Mouse (Mus musculus) embryonic facial prominence, embryonic 11.5 days (tissue): ENCODE results near the gene Hebp1. TPM values are rescaled to one million over a fixed set of nuclear protein-coding genes. Genes with fewer than 3 reads are reported as not detected.

ENCODE experiments used
- ATAC-seq: fragments of 200-750 bp; cut with Nextera tagmentation; replicated peaks from 2 replicates; pipeline ENCODE4 v1.8.0; 2017; ENCODE audit warnings: low read depth; ENCODE audit not compliant: insufficient number of reproducible peaks, low FRiP score, low TSS enrichment
- DNase-seq: peaks from one replicate; pipeline ENCODE4 v3.0.0-alpha.2; 2015; ENCODE audit warnings: low spot score
- H3K27ac ChIP-seq: fragments of 300-500 bp; sonication (generic); replicated peaks from 2 replicates; pipeline ENCODE4 v1.5.1; 2014; ENCODE audit warnings: mild to moderate bottlenecking, low read depth, low read length, control low read depth
- H3K27me3 ChIP-seq: fragments of 300-500 bp; sonication (generic); 2 replicates; pipeline ENCODE4 v1.6.1; 2014; ENCODE audit warnings: mild to moderate bottlenecking, low read length, moderate library complexity, mixed read lengths; ENCODE audit not compliant: control insufficient read depth, insufficient read depth
- H3K36me3 ChIP-seq: fragments of 300-500 bp; sonication (generic); replicated peaks from 2 replicates; pipeline ENCODE4 v1.6.1; 2014; ENCODE audit warnings: low read depth, mild to moderate bottlenecking, low read length, moderate library complexity, mixed read lengths; ENCODE audit not compliant: control insufficient read depth, insufficient read depth
- H3K4me1 ChIP-seq: fragments of 300-500 bp; sonication (generic); 2 replicates; pipeline ENCODE4 v1.6.1; 2014; ENCODE audit warnings: low read length, mixed read lengths; ENCODE audit not compliant: control insufficient read depth, insufficient read depth
- H3K4me2 ChIP-seq: fragments of 300-500 bp; sonication (generic); 2 replicates; pipeline ENCODE4 v1.6.1; 2014; ENCODE audit warnings: low read depth, mild to moderate bottlenecking, control low read depth, low read length, moderate library complexity
- H3K4me3 ChIP-seq: fragments of 300-500 bp; sonication (generic); 2 replicates; pipeline ENCODE4 v1.5.1; 2014; ENCODE audit warnings: low read depth, low read length, control low read depth
- H3K9ac ChIP-seq: fragments of 300-500 bp; sonication (generic); replicated peaks from 2 replicates; pipeline ENCODE4 v1.6.1; 2014; ENCODE audit warnings: mild to moderate bottlenecking, control low read depth, low read length
- H3K9me3 ChIP-seq: fragments of 300-500 bp; sonication (generic); replicated peaks from 2 replicates; pipeline ENCODE4 v1.6.1; 2016; ENCODE audit warnings: mild to moderate bottlenecking, low read length, inconsistent platforms, mixed read lengths; ENCODE audit not compliant: control insufficient read depth
- WGBS: fragments of 180-500 bp; shearing (Covaris S2); extraction: QIAGEN DNeasy Blood & Tissue Kit; methylation state at CpG from one replicate; pipeline ENCODE4 v1.1.7; 2014; 5-methylcytosine and 5-hydroxymethylcytosine counted together
- polyA plus RNA-seq: library from polyadenylated mRNA; unstranded; fragments of >200 nt; fragmentation: Nextera tagmentation; extraction: Ambion mirVana; gene quantifications from 2 replicates; pipeline ENCODE4 v1.2.1, GENCODE M21; 2014

The Hebp1 gene
- polyA plus RNA-seq, 1 experiment from 2014 or later, result 3.1 TPM

GRCm38 (mm10) chr6:135102736-135103303 is 95.0 kb downstream of the Hebp1 start:
- ATAC-seq (no peak), DNase-seq (no peak)
- H3K4me1 ChIP-seq, result no peaks in the 10 kb centered on the region
- no peaks in the 10 kb centered on the region for H3K9me3 ChIP-seq
- H3K9ac ChIP-seq, result no peak overlapping the region
- no peaks in the 10 kb centered on the region for H3K27me3 ChIP-seq
- no peaks in the 10 kb centered on the region for H3K36me3 ChIP-seq
- no peak overlapping the region for H3K4me2 ChIP-seq
- no peak overlapping the region for H3K27ac ChIP-seq
- 80% methylated on average over 5 of the region's 5 CpGs for WGBS
- H3K4me3 ChIP-seq, result no peak overlapping the region

- H3K27me3 ChIP-seq, result no peaks in the 10 kb centered on the region
- H3K4me1 ChIP-seq, result no peaks in the 10 kb centered on the region
- H3K4me2 ChIP-seq, result no peak overlapping the region
- H3K9ac ChIP-seq, result no peak overlapping the region
- no peaks in the 10 kb centered on the region for H3K36me3 ChIP-seq
- 68% methylated on average over 15 of the region's 15 CpGs for WGBS
- ATAC-seq, result no peak
- H3K4me3 ChIP-seq, result no peak overlapping the region
- H3K27ac ChIP-seq, result no peak overlapping the region
- no peaks in the 10 kb centered on the region for H3K9me3 ChIP-seq
- no peak for DNase-seq
Measured at GRCm38 (mm10) chr6:135100787-135101472, 96.9 kb downstream of the Hebp1 start.

GRCm38 (mm10) chr6:135092798-135093470 is 104.9 kb downstream of the Hebp1 start:
- no peak for DNase-seq
- no peak overlapping the region for H3K4me3 ChIP-seq
- H3K9me3 ChIP-seq, result no peaks in the 10 kb centered on the region
- no peaks in the 10 kb centered on the region for H3K27me3 ChIP-seq
- no peaks in the 10 kb centered on the region for H3K36me3 ChIP-seq
- no peak overlapping the region for H3K4me2 ChIP-seq
- no peak overlapping the region for H3K27ac ChIP-seq
- no peak overlapping the region for H3K9ac ChIP-seq
- ATAC-seq, result no peak
- no peaks in the 10 kb centered on the region for H3K4me1 ChIP-seq
- WGBS, result 86% methylated on average over 12 of the region's 12 CpGs

GRCm38 (mm10) chr6:135090661-135091060 is 107.2 kb downstream of the Hebp1 start:
- Histone ChIP-seq H3K27me3 (no peaks in the 10 kb centered on the region), H3K4me1 (no peaks in the 10 kb centered on the region), H3K4me2 (no peak overlapping the region), H3K4me3 (no peak overlapping the region), H3K36me3 (no peaks in the 10 kb centered on the region), H3K27ac (no peak overlapping the region), H3K9me3 (no peaks in the 10 kb centered on the region), H3K9ac (no peak overlapping the region)
- no peak for DNase-seq
- 71% methylated on average over 4 of the region's 4 CpGs for WGBS
- no peak for ATAC-seq

- Histone ChIP-seq H3K27ac (no peak overlapping the region), H3K4me1 (no peaks in the 10 kb centered on the region), H3K9ac (no peak overlapping the region), H3K4me2 (no peak overlapping the region), H3K36me3 (no peaks in the 10 kb centered on the region), H3K4me3 (no peak overlapping the region), H3K9me3 (no peaks in the 10 kb centered on the region), H3K27me3 (no peaks in the 10 kb centered on the region)
- DNase-seq, result no peak
- no peak for ATAC-seq
- 25% methylated on average over 8 of the region's 8 CpGs for WGBS
Measured at GRCm38 (mm10) chr6:135089786-135090185, 108.0 kb downstream of the Hebp1 start.

- Histone ChIP-seq H3K4me1 (no peaks in the 10 kb centered on the region), H3K27ac (no peak overlapping the region), H3K4me2 (no peak overlapping the region), H3K9ac (no peak overlapping the region), H3K9me3 (no peaks in the 10 kb centered on the region), H3K4me3 (no peak overlapping the region), H3K27me3 (no peaks in the 10 kb centered on the region), H3K36me3 (no peaks in the 10 kb centered on the region)
- ATAC-seq (peak; percentile 84), DNase-seq (peak; percentile 95)
- WGBS, result 29% methylated on average over 19 of the region's 19 CpGs
Measured at GRCm38 (mm10) chr6:135087721-135088451, 109.9 kb downstream of the Hebp1 start.
